Mouse (Mus musculus): ENCODE data around the gene Arfgap3.

Gene Arfgap3

DNA sequence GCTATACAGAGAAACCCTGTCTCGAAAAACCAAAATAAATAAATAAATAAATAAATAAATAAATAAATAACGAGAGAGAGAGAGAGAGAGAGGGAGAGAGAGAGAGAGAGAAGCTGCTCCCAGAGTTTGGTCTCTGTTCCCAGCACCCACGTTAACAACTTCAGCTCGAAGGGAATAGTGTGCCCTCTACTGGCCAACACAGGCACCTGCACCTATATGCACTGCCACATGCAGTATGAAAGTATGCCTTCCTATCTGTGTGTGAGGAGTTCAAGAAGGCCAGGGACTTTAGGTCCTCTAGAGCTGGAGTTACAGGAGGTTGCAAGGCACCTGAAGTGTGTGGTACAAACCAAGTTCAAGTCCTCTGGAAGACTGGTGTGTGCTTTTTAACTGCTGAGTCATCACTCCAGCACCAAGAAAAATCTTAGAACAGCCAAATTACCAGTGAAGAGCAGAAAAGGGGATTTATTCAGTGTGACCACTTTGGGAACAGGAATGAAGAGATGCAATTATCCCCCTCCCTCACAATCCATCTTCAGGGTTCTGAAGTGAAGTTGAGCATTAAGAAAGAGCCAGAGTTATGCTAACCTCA lies 94.8 kb downstream of the Arfgap3 start:
- DNase-seq (ENCODE audit: extremely low read depth, low read depth, low spot score), result no peak

DNA sequence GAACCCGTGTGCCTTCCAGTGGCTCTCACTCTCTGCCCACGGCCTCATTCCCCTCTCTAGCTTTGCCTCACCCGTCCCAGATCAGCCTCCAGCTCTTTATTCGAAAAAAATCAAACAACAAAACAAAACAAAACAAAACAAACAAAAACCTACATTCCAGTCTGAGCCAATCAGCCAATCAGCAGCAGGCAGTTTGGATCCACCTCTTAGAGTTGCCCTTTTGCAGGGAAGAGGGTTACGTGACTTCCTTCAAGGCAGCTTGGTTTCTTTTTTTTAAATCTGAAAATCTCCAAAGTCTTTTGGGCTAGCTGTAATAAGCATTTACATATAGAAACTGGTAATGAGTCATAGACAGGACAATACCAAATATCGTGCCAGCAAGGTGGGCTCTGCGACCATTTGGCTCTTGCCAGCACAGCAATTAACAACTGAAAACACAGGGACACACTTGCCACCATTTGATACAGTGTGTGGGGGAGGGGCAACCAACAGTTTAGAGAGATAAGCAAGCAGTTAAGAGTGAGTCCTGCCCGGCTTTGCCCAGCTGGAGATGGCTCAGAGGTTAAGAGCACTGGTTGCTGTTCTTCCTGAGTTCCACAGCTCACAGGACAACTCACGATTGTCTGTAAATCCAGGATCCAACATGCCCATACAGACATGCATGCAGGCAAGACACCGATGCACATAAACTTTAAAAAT lies 95.5 kb downstream of the Arfgap3 start:
- DNase-seq (ENCODE audit: extremely low read depth, low read depth, low spot score), result no peak

DNA sequence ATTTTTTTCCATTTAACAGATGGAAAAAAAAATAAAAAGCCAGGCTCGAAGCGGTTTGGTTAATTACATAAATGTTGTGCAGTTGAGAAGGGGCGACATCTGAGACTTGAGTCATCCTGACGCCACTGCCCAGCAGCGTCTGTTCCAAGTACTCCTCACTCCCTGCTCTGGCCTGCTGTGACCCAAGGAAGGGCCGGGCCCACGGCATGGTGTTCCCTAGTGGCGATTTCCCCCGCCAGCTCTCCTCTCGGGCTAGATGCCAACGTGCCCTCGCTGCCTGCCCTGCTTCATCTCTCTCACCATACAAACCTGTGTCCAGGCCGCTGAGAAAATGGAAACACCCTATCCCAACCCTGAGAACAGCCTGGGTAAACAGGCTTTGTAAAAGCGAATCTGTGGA lies 98.0 kb downstream of the Arfgap3 start:
- DNase-seq (ENCODE audit: extremely low read depth, low read depth, low spot score), result no peak

DNA sequence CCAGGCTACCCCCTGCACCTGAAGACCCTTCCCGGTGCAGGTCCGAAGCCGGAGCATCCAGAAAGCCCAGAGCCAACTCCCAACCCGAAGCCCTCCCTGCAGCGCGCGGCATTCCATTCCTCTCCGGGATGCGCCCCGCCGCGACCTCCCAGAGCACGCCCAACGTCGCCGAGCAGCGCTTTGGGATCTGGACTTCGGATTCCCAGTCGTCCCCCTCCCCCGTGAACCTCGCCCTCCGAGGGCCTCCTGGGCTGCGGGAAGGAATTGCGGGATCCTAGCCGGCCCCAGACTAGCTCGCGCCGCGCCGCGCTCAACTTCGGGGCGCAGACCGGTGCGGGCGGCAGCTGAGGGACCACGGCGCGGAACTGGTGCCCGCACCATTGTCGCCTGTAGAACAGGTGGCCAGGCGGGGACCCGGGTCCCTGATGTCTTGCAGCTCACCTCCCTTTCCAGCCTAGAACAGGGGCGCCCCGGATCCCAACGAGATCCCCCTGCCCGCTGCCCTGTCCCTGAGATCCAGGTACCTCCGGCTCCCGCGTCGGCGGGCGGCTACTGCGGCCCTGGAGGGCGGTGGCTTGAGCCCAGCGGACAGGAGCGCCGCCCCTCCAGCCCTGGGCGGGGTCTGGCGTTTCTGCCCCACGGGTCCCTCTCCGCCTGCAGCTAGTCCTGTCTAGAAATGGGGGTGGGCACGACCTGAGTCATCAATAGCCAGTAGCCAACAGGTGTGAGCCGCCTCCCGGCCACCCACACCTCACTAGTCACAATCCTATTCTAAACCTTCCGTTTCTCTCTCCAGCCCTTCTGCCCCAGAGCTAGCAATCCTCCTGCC lies 98.7 kb downstream of the Arfgap3 start, which contains the start of gene A4galt:
Gene A4galt, minus strand, starts transcription at position 599 of the 829 bp plus-strand sequence.
- DNase-seq (ENCODE audit: extremely low read depth, low read depth, low spot score), result no peak

DNA sequence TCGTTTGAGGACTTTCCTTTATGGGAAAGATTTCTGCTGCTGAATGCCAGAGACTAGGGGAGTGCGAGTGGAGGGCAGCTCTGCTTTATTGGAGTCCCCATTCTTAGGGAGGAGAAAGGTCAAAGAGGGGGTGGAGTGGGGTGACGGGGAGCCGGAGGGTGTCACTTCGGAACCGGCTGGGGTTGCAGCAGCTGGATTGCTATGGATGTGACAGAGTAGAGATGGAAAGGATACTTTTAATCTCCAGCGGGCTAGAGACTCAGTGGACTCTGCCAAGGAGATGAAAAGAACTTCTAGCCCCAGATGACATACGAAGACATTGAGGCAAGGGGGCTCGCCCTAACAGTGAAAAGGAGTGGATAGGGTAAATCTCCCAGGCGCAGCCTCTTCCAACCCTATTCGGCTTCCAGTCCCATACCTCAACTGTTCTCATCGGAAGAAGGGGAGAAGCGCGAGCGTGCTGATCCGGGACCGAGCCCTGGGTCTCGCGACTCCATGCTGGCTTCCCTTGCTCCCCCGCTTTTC lies 99.3 kb downstream of the Arfgap3 start:
- DNase-seq (ENCODE audit: extremely low read depth, low read depth, low spot score), result no peak
